Mouse (Mus musculus) neural tube, embryonic 15.5 days (tissue): ENCODE results near the gene H2-Eb1. TPM values are rescaled to one million over a fixed set of nuclear protein-coding genes. Genes with fewer than 3 reads are reported as not detected.

Experiments used
- ATAC-seq: fragments of 200-750 bp; cut with Nextera tagmentation; 2 replicates; pipeline ENCODE4 v1.8.0; 2017; ENCODE audit warnings: mild to moderate bottlenecking, moderate TSS enrichment, moderate library complexity; ENCODE audit not compliant: low FRiP score
- H3K27ac ChIP-seq: fragments of 300-500 bp; sonication (generic); replicated peaks from 2 replicates; pipeline ENCODE4 v1.5.1; 2015; ENCODE audit warnings: mild to moderate bottlenecking, inconsistent platforms
- H3K27me3 ChIP-seq: fragments of 300-500 bp; sonication (generic); replicated peaks from 2 replicates; pipeline ENCODE4 v1.6.1; 2015; ENCODE audit warnings: inconsistent platforms
- H3K36me3 ChIP-seq: fragments of 300-500 bp; sonication (generic); 2 replicates; pipeline ENCODE4 v1.6.1; 2015; ENCODE audit warnings: inconsistent platforms
- H3K4me1 ChIP-seq: fragments of 300-500 bp; sonication (generic); 2 replicates; pipeline ENCODE4 v1.6.1; 2015; ENCODE audit warnings: inconsistent platforms
- H3K4me2 ChIP-seq: fragments of 300-500 bp; sonication (generic); 2 replicates; pipeline ENCODE4 v1.6.1; 2015; ENCODE audit warnings: inconsistent platforms, mild to moderate bottlenecking, moderate library complexity
- H3K4me3 ChIP-seq: fragments of 300-500 bp; sonication (generic); replicated peaks from 2 replicates; pipeline ENCODE4 v1.5.1; 2015; ENCODE audit warnings: mild to moderate bottlenecking, inconsistent platforms
- H3K9ac ChIP-seq: fragments of 300-500 bp; sonication (generic); replicated peaks from 2 replicates; pipeline ENCODE4 v1.6.1; 2015; ENCODE audit warnings: mild to moderate bottlenecking, inconsistent platforms
- H3K9me3 ChIP-seq: fragments of 300-500 bp; sonication (generic); replicated peaks from 2 replicates; pipeline ENCODE4 v1.6.1; 2016; ENCODE audit warnings: inconsistent platforms
- WGBS: fragments of 180-500 bp; shearing (Covaris S2); methylation state at CpG from one replicate; pipeline ENCODE4 v1.1.7; 2015; ENCODE audit warnings: mixed read lengths; 5-methylcytosine and 5-hydroxymethylcytosine counted together
- polyA plus RNA-seq: library from polyadenylated mRNA; unstranded; fragments of >200 nt; fragmentation: Nextera tagmentation; extraction: Ambion mirVana; gene quantifications from 2 replicates; pipeline ENCODE4 v1.2.1, GENCODE M21; 2015

The H2-Eb1 gene
- polyA plus RNA-seq, 1 experiment from 2014 or later: 4.0 TPM

- no peak overlapping the region for H3K27ac ChIP-seq
- H3K4me3 ChIP-seq: no peak overlapping the region
- H3K36me3 ChIP-seq: no peaks in the 10 kb centered on the region
- no peaks in the 10 kb centered on the region for H3K4me1 ChIP-seq
- H3K9me3 ChIP-seq: no peaks in the 10 kb centered on the region
- ATAC-seq: no peak
- 87% methylated on average over 15 of the region's 15 CpGs for WGBS
- no peak overlapping the region for H3K4me2 ChIP-seq
- no peaks in the 10 kb centered on the region for H3K27me3 ChIP-seq
- H3K9ac ChIP-seq: no peak overlapping the region
Observed at GRCm38 (mm10) chr17:34362954-34363546, 57.4 kb downstream of the H2-Eb1 start.

- H3K27ac ChIP-seq: no peak overlapping the region
- no peaks in the 10 kb centered on the region for H3K9me3 ChIP-seq
- H3K27me3 ChIP-seq: no peaks in the 10 kb centered on the region
- WGBS: 87% methylated on average over 3 of the region's 3 CpGs
- H3K4me1 ChIP-seq: no peaks in the 10 kb centered on the region
- ATAC-seq: no peak
- no peaks in the 10 kb centered on the region for H3K36me3 ChIP-seq
- no peak overlapping the region for H3K9ac ChIP-seq
- H3K4me2 ChIP-seq: no peak overlapping the region
- H3K4me3 ChIP-seq: no peak overlapping the region
Observed at GRCm38 (mm10) chr17:34363676-34364310, 58.1 kb downstream of the H2-Eb1 start.

GRCm38 (mm10) chr17:34365031-34365430 lies 59.4 kb downstream of the H2-Eb1 start:
- H3K4me1 ChIP-seq: no peaks in the 10 kb centered on the region
- no peaks in the 10 kb centered on the region for H3K36me3 ChIP-seq
- no peak overlapping the region for H3K4me2 ChIP-seq
- ATAC-seq: no peak
- H3K27ac ChIP-seq: no peak overlapping the region
- no peaks in the 10 kb centered on the region for H3K9me3 ChIP-seq
- no peak overlapping the region for H3K9ac ChIP-seq
- H3K27me3 ChIP-seq: no peaks in the 10 kb centered on the region
- H3K4me3 ChIP-seq: no peak overlapping the region
- WGBS: 74% methylated on average over 10 of the region's 10 CpGs

Other genes with a start within 250 kb of the H2-Eb1 start
- gene H2-Oa, start 213.5 kb upstream of the H2-Eb1 start, polyA plus RNA-seq: 0.19 and 2.5 TPM in 2 replicates
- gene H2-DMa, start 186.3 kb upstream of the H2-Eb1 start, polyA plus RNA-seq: 19.8 and 31.3 TPM in 2 replicates
- gene Brd2, start 183.2 kb upstream of the H2-Eb1 start, polyA plus RNA-seq: 115 and 122 TPM in 2 replicates
- gene H2-DMb2, start 162.6 kb upstream of the H2-Eb1 start, polyA plus RNA-seq: 0.17 and 5.5 TPM in 2 replicates
- gene H2-DMb1, start 152.8 kb upstream of the H2-Eb1 start, polyA plus RNA-seq: 0.29 and 4.2 TPM in 2 replicates
- gene Tap1, start 118.3 kb upstream of the H2-Eb1 start, polyA plus RNA-seq: 3.5 and 12.0 TPM in 2 replicates
- 2.1 and 35.0 TPM in 2 replicates for gene Psmb9, start 118.1 kb upstream of the H2-Eb1 start, polyA plus RNA-seq
- gene Psmb8, start 108.1 kb upstream of the H2-Eb1 start, polyA plus RNA-seq: 3.8 and 80.4 TPM in 2 replicates
- gene Tap2, start 102.3 kb upstream of the H2-Eb1 start, polyA plus RNA-seq: 1.9 and 15.0 TPM in 2 replicates
- 0.08 and 0.26 TPM in 2 replicates for gene H2-Ob, start 67.0 kb upstream of the H2-Eb1 start, polyA plus RNA-seq
- 1.4 and 189 TPM in 2 replicates for gene H2-Ab1, start 48.2 kb upstream of the H2-Eb1 start, polyA plus RNA-seq
- gene H2-Aa, start 18.0 kb upstream of the H2-Eb1 start, polyA plus RNA-seq: 0.97 and 82.8 TPM in 2 replicates
- gene H2-Eb2, start 19.8 kb downstream of the H2-Eb1 start, polyA plus RNA-seq: 0.19 and 0.54 TPM in 2 replicates
- gene Btnl2, start 49.0 kb downstream of the H2-Eb1 start, polyA plus RNA-seq: not detected in 2 replicates
- not detected in 2 replicates for gene Btnl1, start 71.3 kb downstream of the H2-Eb1 start, polyA plus RNA-seq
- gene BC051142, start 93.0 kb downstream of the H2-Eb1 start, polyA plus RNA-seq: 5.1 and 5.5 TPM in 2 replicates
- 0.74 TPM in 1 of 2 replicates, not detected in the other for gene Btnl4, start 171.5 kb downstream of the H2-Eb1 start, polyA plus RNA-seq
- gene Btnl6, start 211.5 kb downstream of the H2-Eb1 start, polyA plus RNA-seq: not detected in 2 replicates